Mouse (Mus musculus) ES-E14 (cell line): ENCODE data around the gene Il20rb.

Experiments used
- HCFC1 ChIP-seq: IDR thresholded peaks from 2 replicates; pipeline ENCODE4 v1.6.1; 2012; ENCODE audit warnings: low read length, inconsistent platforms, borderline replicate concordance; ENCODE audit not compliant: insufficient read depth
- MAFK ChIP-seq: IDR thresholded peaks from 2 replicates; pipeline ENCODE4 v1.6.1; 2014; ENCODE audit warnings: mild to moderate bottlenecking, low read depth, low read length, inconsistent platforms; ENCODE audit not compliant: insufficient read depth
- ZC3H11A ChIP-seq: IDR thresholded peaks from 2 replicates; pipeline ENCODE4 v1.6.1; 2012; ENCODE audit warnings: low read depth, mild to moderate bottlenecking, inconsistent platforms, low read length, borderline replicate concordance
- ZNF384 ChIP-seq: IDR thresholded peaks from 2 replicates; pipeline ENCODE4 v1.6.1; 2012; ENCODE audit warnings: low read depth, low read length, inconsistent platforms

- TF ChIP-seq MAFK, result no peak
- TF ChIP-seq HCFC1, result no peak
- TF ChIP-seq ZNF384, result no peak
- no peak for TF ChIP-seq ZC3H11A
These were observed 21.2 kb downstream of the Il20rb start for GRCm38 (mm10) chr9:100465380-100465779.
